In genomic region chr7:6331233-6331956, GRCm38 (mm10) we compare ENCODE assay signal across 7 mouse cellular contexts. TPM values are rescaled to one million over a fixed set of nuclear protein-coding genes. Genes with fewer than 3 reads are reported as not detected.
A peak's percentile ranks its signal among the peaks of the same experiment; 100 is the strongest.
DNase-seq lines count a peak whose midpoint lies in the region; ATAC-seq lines count a peak whose summit lies in the region.

Gene Zfp583 (minus strand): TSS chr7:6331285.

- DNase-seq in adrenal gland, postnatal 4 days (ENCODE audit: low spot score in 2 of 2): peak; percentile 63 to 69
- DNase-seq in heart, adult 11 months: peak; percentile 99
- DNase-seq in kidney, adult 11 months: peak; percentile 75
- peak; percentile 86 for DNase-seq in limb, embryonic 10.5 days (ENCODE audit: low spot score)
- peak; percentile 74 for DNase-seq in skeletal muscle tissue, adult 2 months (ENCODE audit: low read depth, low spot score)

- H3K27ac ChIP-seq in embryonic facial prominence, embryonic 13.5 days: peak within 1 kb of the TSS; percentile 82
- peak within 1 kb of the TSS; percentile 90 for H3K27ac ChIP-seq in limb, embryonic 10.5 days
- peak within 1 kb of the TSS; percentile 82 for H3K27ac ChIP-seq in midbrain, embryonic 12.5 days (replicated peaks)

- H3K4me1 ChIP-seq in embryonic facial prominence, embryonic 13.5 days: peaks cover 10% of the 10 kb centered on the region
- peaks cover 10% of the 10 kb centered on the region for H3K4me1 ChIP-seq in limb, embryonic 10.5 days
- H3K4me1 ChIP-seq in midbrain, embryonic 12.5 days: peaks cover 11% of the 10 kb centered on the region

- peak within 1 kb of the TSS; percentile 72 for H3K4me2 ChIP-seq in embryonic facial prominence, embryonic 13.5 days
- H3K4me2 ChIP-seq in midbrain, embryonic 12.5 days (replicated peaks): peak within 1 kb of the TSS; percentile 53

- peaks cover 9% of the 10 kb centered on the region; the same call in 1 of the 2 replicates for H3K9me3 ChIP-seq in embryonic facial prominence, embryonic 13.5 days
- no peaks in the 10 kb centered on the region for H3K9me3 ChIP-seq in limb, embryonic 10.5 days (replicated peaks)
- H3K9me3 ChIP-seq in midbrain, embryonic 12.5 days: no peaks in the 10 kb centered on the region

- WGBS in embryonic facial prominence, embryonic 13.5 days: 5% methylated on average over 31 of the region's 31 CpGs
- 5% methylated on average over 31 of the region's 31 CpGs for WGBS in limb, embryonic 10.5 days
- WGBS in midbrain, embryonic 12.5 days: 6% methylated on average over 31 of the region's 31 CpGs

- peak within 1 kb of the TSS; percentile 59 for H3K4me3 ChIP-seq in embryonic facial prominence, embryonic 13.5 days
- H3K4me3 ChIP-seq in limb, embryonic 10.5 days: peak within 1 kb of the TSS; percentile 67
- peak within 1 kb of the TSS; percentile 45 for H3K4me3 ChIP-seq in midbrain, embryonic 12.5 days

- H3K36me3 ChIP-seq in embryonic facial prominence, embryonic 13.5 days: peaks cover 18% of the 10 kb centered on the region
- peaks cover 3% of the 10 kb centered on the region; the same call in 1 of the 2 replicates for H3K36me3 ChIP-seq in limb, embryonic 10.5 days
- no peaks in the 10 kb centered on the region for H3K36me3 ChIP-seq in midbrain, embryonic 12.5 days

- H3K9ac ChIP-seq in embryonic facial prominence, embryonic 13.5 days: peak within 1 kb of the TSS; percentile 84
- peak within 1 kb of the TSS; percentile 60 for H3K9ac ChIP-seq in midbrain, embryonic 12.5 days (replicated peaks)

- H3K27me3 ChIP-seq in embryonic facial prominence, embryonic 13.5 days: no peaks in the 10 kb centered on the region
- H3K27me3 ChIP-seq in limb, embryonic 10.5 days (ENCODE audit: low read depth, poor library complexity, severe bottlenecking): no peaks in the 10 kb centered on the region
- no peaks in the 10 kb centered on the region for H3K27me3 ChIP-seq in midbrain, embryonic 12.5 days

- peak; percentile 87 for ATAC-seq in embryonic facial prominence, embryonic 13.5 days (ENCODE audit: insufficient number of reproducible peaks, insufficient read depth, low FRiP score, low TSS enrichment, low read depth)
- peak; percentile 92 for ATAC-seq in midbrain, embryonic 12.5 days (ENCODE audit: low FRiP score, low read depth)

RNA-seq across cellular contexts. Expression of gene Zfp583, which starts in this region (rescaled TPM):
- total RNA-seq in adrenal gland, postnatal 4 days (2021): 1 to 10 TPM; 3.1 to 5.4 TPM
- polyA plus RNA-seq in embryonic facial prominence, embryonic 13.5 days (2015; fragmentation: Nextera tagmentation; extraction: Ambion mirVana): 7.8 and 9.2 TPM in 2 replicates
- 5.2 and 6.7 TPM in 2 replicates for polyA plus RNA-seq in limb, embryonic 10.5 days (2016; fragmentation: Nextera tagmentation; extraction: Ambion mirVana)
- 7.9 and 8.7 TPM in 2 replicates for polyA plus RNA-seq in midbrain, embryonic 12.5 days (2016; fragmentation: Nextera tagmentation; extraction: Ambion mirVana)

Comparison
In these comparisons a context has a peak if more than half of its experiments do, and no peak if none do; other contexts are left out.
1. Peak in every context shown above with its lines: DNase-seq, ATAC-seq, H3K4me3 ChIP-seq and H3K27ac ChIP-seq.